10 mouse cellular contexts compared by ENCODE assay signal in the genomic region with DNA sequence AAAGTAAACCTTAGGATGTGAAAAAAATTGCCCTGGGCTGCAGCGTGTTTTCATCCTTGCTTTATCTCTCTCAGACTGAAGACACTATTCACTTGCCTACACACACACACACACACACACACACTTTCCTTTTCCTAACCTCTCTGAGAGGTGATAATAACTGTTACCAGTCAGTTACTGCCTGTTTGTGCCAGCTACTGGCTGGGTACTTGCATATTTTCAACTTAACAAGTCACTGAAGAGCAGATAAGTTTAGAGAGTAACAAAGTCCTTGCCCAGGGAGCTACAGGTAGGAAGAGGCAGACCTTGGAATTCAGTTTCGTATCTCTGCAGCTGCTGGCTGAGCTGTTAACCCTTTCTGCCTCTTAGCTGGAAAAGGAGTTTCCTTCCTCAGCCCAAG. TPM values are rescaled to one million over a fixed set of nuclear protein-coding genes. Genes with fewer than 3 reads are reported as not detected.
DNase-seq lines count a peak whose midpoint lies in the region; ATAC-seq and TF ChIP-seq lines count a peak whose summit lies in the region.
"Had no signal": no experiment of that assay in that cellular context is flagged by ENCODE, and none has a peak within 500 bp of the region (broad histone marks: within the 10 kb centered on the region; RNA-seq: fewer than 3 reads in every experiment).

No protein-coding gene starts in this region.

- H3K4me1 ChIP-seq in forebrain, postnatal 0 days (ENCODE audit: insufficient read depth): peaks cover 16% of the 10 kb centered on the region
- H3K4me1 ChIP-seq in forebrain, embryonic 12.5 days: peaks cover 26% of the 10 kb centered on the region
- H3K4me1 ChIP-seq in lung, embryonic 14.5 days (ENCODE audit: insufficient read depth): peaks cover 20% of the 10 kb centered on the region
- H3K4me1 ChIP-seq in intestine, embryonic 14.5 days (replicated peaks; ENCODE audit: control insufficient read depth, insufficient read depth, low read length): peaks cover 30% of the 10 kb centered on the region
- H3K4me1 ChIP-seq in small intestine, adult 2 months (ENCODE audit: control insufficient read depth, insufficient read depth, insufficient read length, low read length): peaks cover 15% of the 10 kb centered on the region

- no peak for TF ChIP-seq CTCF in forebrain, postnatal 0 days (IDR thresholded peaks at IDR 0.05; ENCODE audit: low read depth)
- TF ChIP-seq CTCF in lung, embryonic 14.5 days (IDR thresholded peaks at IDR 0.05; ENCODE audit: low read depth): no peak
- no peak for TF ChIP-seq CTCF in small intestine, adult 2 months (IDR thresholded peaks at IDR 0.05; ENCODE audit: extremely low read depth, insufficient read length, insufficient replicate concordance, low read depth, low read length)

- no peaks in the 10 kb centered on the region for H3K36me3 ChIP-seq in forebrain, postnatal 0 days (ENCODE audit: insufficient read depth)
- H3K36me3 ChIP-seq in forebrain, embryonic 12.5 days (replicated peaks): no peaks in the 10 kb centered on the region
- H3K36me3 ChIP-seq in lung, embryonic 14.5 days (ENCODE audit: insufficient read depth): no peaks in the 10 kb centered on the region
- H3K36me3 ChIP-seq in intestine, embryonic 14.5 days (ENCODE audit: control insufficient read depth, insufficient read depth, low read length): no peaks in the 10 kb centered on the region
- no peaks in the 10 kb centered on the region for H3K36me3 ChIP-seq in small intestine, adult 2 months (ENCODE audit: control insufficient read depth, insufficient read depth, low read length)

- ATAC-seq in forebrain, postnatal 0 days: no peak
- ATAC-seq in forebrain, embryonic 12.5 days (ENCODE audit: low FRiP score): no peak
- no peak for ATAC-seq in lung, embryonic 14.5 days (ENCODE audit: insufficient read depth)
- no peak for ATAC-seq in intestine, embryonic 14.5 days (replicated peaks; ENCODE audit: low FRiP score, low TSS enrichment, low read depth)

- H3K4me2 ChIP-seq in forebrain, postnatal 0 days (ENCODE audit: low read depth): peak overlapping the region; percentile 16
- no peak overlapping the region for H3K4me2 ChIP-seq in forebrain, embryonic 12.5 days
- peak overlapping the region; percentile 41 for H3K4me2 ChIP-seq in lung, embryonic 14.5 days
- H3K4me2 ChIP-seq in intestine, embryonic 14.5 days (ENCODE audit: low read length): peak overlapping the region; percentile 77
- H3K4me2 ChIP-seq: limb, embryonic 15.5 days had no signal

- no peaks in the 10 kb centered on the region for H3K27me3 ChIP-seq in forebrain, postnatal 0 days (ENCODE audit: insufficient read depth, low read length)
- H3K27me3 ChIP-seq in forebrain, embryonic 12.5 days: no peaks in the 10 kb centered on the region
- no peaks in the 10 kb centered on the region for H3K27me3 ChIP-seq in lung, embryonic 14.5 days (ENCODE audit: insufficient read depth, low read length)
- no peaks in the 10 kb centered on the region for H3K27me3 ChIP-seq in intestine, embryonic 14.5 days (replicated peaks; ENCODE audit: control insufficient read depth, insufficient read depth, low read length)
- H3K27me3 ChIP-seq in small intestine, adult 2 months (ENCODE audit: control insufficient read depth, insufficient read depth, low read length): no peaks in the 10 kb centered on the region
- H3K27me3 ChIP-seq: limb, embryonic 15.5 days had no signal

- H3K9me3 ChIP-seq in forebrain, postnatal 0 days (ENCODE audit: low read length): no peaks in the 10 kb centered on the region
- H3K9me3 ChIP-seq in forebrain, embryonic 12.5 days: no peaks in the 10 kb centered on the region
- H3K9me3 ChIP-seq in lung, embryonic 14.5 days (ENCODE audit: low read depth, low read length): no peaks in the 10 kb centered on the region
- H3K9me3 ChIP-seq in intestine, embryonic 14.5 days (ENCODE audit: control insufficient read depth, low read length): no peaks in the 10 kb centered on the region
- H3K9me3 ChIP-seq: limb, embryonic 15.5 days had no signal

- no peak overlapping the region for H3K27ac ChIP-seq in forebrain, postnatal 0 days (ENCODE audit: low read depth, low read length)
- no peak overlapping the region for H3K27ac ChIP-seq in forebrain, embryonic 12.5 days
- H3K27ac ChIP-seq in lung, embryonic 14.5 days (ENCODE audit: low read depth): no peak overlapping the region; the same call in 1 of the 2 replicates
- H3K27ac ChIP-seq in intestine, embryonic 14.5 days (ENCODE audit: low read depth): no peak overlapping the region
- H3K27ac ChIP-seq in small intestine, adult 2 months (ENCODE audit: insufficient read depth, low read depth, low read length): peak overlapping the region; percentile 78
- H3K27ac ChIP-seq: limb, embryonic 15.5 days had no signal

- WGBS in forebrain, postnatal 0 days: 33% methylated on average over 2 of the region's 2 CpGs
- WGBS in forebrain, embryonic 12.5 days: 61% methylated on average over 2 of the region's 2 CpGs
- 17% methylated on average over 2 of the region's 2 CpGs for WGBS in lung, embryonic 14.5 days
- 27% methylated on average over 2 of the region's 2 CpGs for WGBS in intestine, embryonic 14.5 days
- WGBS in small intestine, adult 2 months: 10% methylated on average over 2 of the region's 2 CpGs

- no peak overlapping the region for H3K9ac ChIP-seq in forebrain, postnatal 0 days
- no peak overlapping the region for H3K9ac ChIP-seq in forebrain, embryonic 12.5 days
- peak overlapping the region; percentile 11; the same call in 1 of the 2 replicates for H3K9ac ChIP-seq in lung, embryonic 14.5 days
- H3K9ac ChIP-seq in intestine, embryonic 14.5 days (ENCODE audit: low read length): no peak overlapping the region
- H3K9ac ChIP-seq: limb, embryonic 15.5 days had no signal

- H3K4me3 ChIP-seq in forebrain, postnatal 0 days (ENCODE audit: low read depth, low read length): no peak overlapping the region
- H3K4me3 ChIP-seq in forebrain, embryonic 12.5 days (replicated peaks): no peak overlapping the region
- H3K4me3 ChIP-seq in lung, embryonic 14.5 days (ENCODE audit: low read depth, low read length): no peak overlapping the region
- peak overlapping the region; percentile 0; the same call in 1 of the 2 replicates for H3K4me3 ChIP-seq in intestine, embryonic 14.5 days (ENCODE audit: low read depth, low read length)
- no peak overlapping the region for H3K4me3 ChIP-seq in small intestine, adult 2 months (ENCODE audit: low read depth, low read length)
- H3K4me3 ChIP-seq: limb, embryonic 15.5 days had no signal

- no peak for DNase-seq in forebrain, postnatal 0 days
- DNase-seq in lung, embryonic 14.5 days: no peak
- no peak for DNase-seq in lung, postnatal 36 days
- DNase-seq in intestine, embryonic 14.5 days (ENCODE audit: low spot score): no peak
- DNase-seq in gastrocnemius, postnatal 25 days: no peak
- DNase-seq in spleen, postnatal 10 days (ENCODE audit: low spot score in 2 of 2): no peak
- DNase-seq: B cell, adult 2 months had no signal

- no peak for TF ChIP-seq POLR2A in small intestine, adult 2 months (IDR thresholded peaks at IDR 0.05; ENCODE audit: low read depth, low read length)

RNA-seq across cellular contexts. Expression of gene Mmd, which starts 2.7 kb away (rescaled TPM):
- 151 and 161 TPM in 2 replicates for total RNA-seq in forebrain, postnatal 0 days (2014; rRNA removed)
- 105 and 119 TPM in 2 replicates for polyA plus RNA-seq in forebrain, postnatal 0 days (2015; fragmentation: Nextera tagmentation; extraction: Ambion mirVana)
- polyA plus RNA-seq in forebrain, embryonic 12.5 days (2016; fragmentation: Nextera tagmentation; extraction: Ambion mirVana): 57.7 and 59.9 TPM in 2 replicates
- 31.5 and 33.9 TPM in 2 replicates for polyA plus RNA-seq in lung, embryonic 14.5 days (2014; fragmentation: Nextera tagmentation; extraction: Ambion mirVana)
- 35.5 and 41.1 TPM in 2 replicates for polyA plus RNA-seq in intestine, embryonic 14.5 days (2014; fragmentation: Nextera tagmentation; extraction: Ambion mirVana)
- 10.3 and 21.2 TPM in 2 replicates for polyA plus RNA-seq in small intestine, adult 2 months (2012; rRNA removed)
- 10 to 100 TPM in 1 of 2 experiments, 1 to 10 TPM in 1; 8.9 to 21.8 TPM for total RNA-seq in gastrocnemius, postnatal 25 days (2021)
